11 mouse cellular contexts compared by ENCODE assay signal in the genomic region with DNA sequence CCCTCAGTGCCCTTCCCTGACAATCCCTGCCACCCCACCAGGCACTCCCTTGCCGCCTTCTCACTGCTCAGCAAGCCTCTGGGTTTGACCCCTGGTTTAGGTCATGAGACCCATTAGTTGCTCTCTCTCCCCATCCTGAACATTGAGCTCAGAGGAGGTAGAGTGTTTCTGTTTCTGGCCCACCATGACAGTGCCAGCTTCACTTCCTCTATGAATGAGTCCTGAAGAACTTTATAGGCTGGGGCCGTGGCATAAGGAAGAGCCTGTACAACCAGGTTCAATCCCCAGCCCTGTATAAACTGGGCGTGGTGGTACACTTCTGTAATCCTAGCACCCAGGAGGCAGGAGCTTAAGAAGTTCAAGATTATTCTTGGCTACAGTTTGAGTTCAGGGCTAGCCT.
"Had no signal": no experiment of that assay in that cellular context is flagged by ENCODE, and none has a peak within 500 bp of the region (broad histone marks: within the 10 kb centered on the region; RNA-seq: fewer than 3 reads in every experiment).

No protein-coding gene starts in this region.

- DNase-seq: kidney, adult 8-10 months; lung, embryonic 14.5 days; lung, postnatal 10 days; lung, postnatal 4 days; right cerebral cortex, postnatal 14 days; thymus, adult 18-20 months; thymus, postnatal 14 days had no signal

- H3K27me3 ChIP-seq: limb, embryonic 15.5 days; midbrain, embryonic 12.5 days had no signal

- H3K27ac ChIP-seq: left cerebral cortex, adult 2 months; limb, embryonic 15.5 days; midbrain, embryonic 12.5 days had no signal

- H3K4me3 ChIP-seq: left cerebral cortex, adult 2 months; limb, embryonic 15.5 days; midbrain, embryonic 12.5 days had no signal

- H3K4me2 ChIP-seq: limb, embryonic 15.5 days; lung, embryonic 14.5 days; midbrain, embryonic 12.5 days had no signal

- H3K9ac ChIP-seq: limb, embryonic 15.5 days; lung, embryonic 14.5 days; midbrain, embryonic 12.5 days had no signal

- H3K36me3 ChIP-seq: limb, embryonic 15.5 days had no signal

- H3K4me1 ChIP-seq: limb, embryonic 15.5 days; midbrain, embryonic 12.5 days had no signal

- ATAC-seq: midbrain, embryonic 16.5 days had no signal

- H3K9me3 ChIP-seq: limb, embryonic 15.5 days; midbrain, embryonic 12.5 days had no signal
